Mouse (Mus musculus) CH12.LX (cell line): ENCODE results near the gene Prr14l. TPM values are rescaled to one million over a fixed set of nuclear protein-coding genes. Genes with fewer than 3 reads are reported as not detected.

ENCODE experiments used
- polyA plus RNA-seq: library from polyadenylated mRNA; unstranded; fragments of >175 nt; gene quantifications from 2 replicates; pipeline ENCODE4 v1.2.1, GENCODE M21; 2012; ENCODE audit warnings: low read depth; ENCODE audit not compliant: insufficient read length
- total RNA-seq, 2 experiments: library from RNA; depleted of rRNA; stranded (reverse); fragments of 300-350 nt in 1 of 2; fragments of >200 nt in 1 of 2; gene quantifications; 2 replicates each; pipeline ENCODE4 v1.2.3; 2012 to 2014

Prr14l gene
- total and polyA plus RNA-seq, 3 experiments = 5.4 to 15.6 (median 14.5) TPM

Other genes with a start within 250 kb of the Prr14l start
- 2.2 and 2.6 TPM in 2 replicates for gene Yes1, start 243.1 kb downstream of the Prr14l start, total RNA-seq (2012; rRNA removed)
- gene Yes1, start 243.1 kb downstream of the Prr14l start, total RNA-seq (2014; rRNA removed) = 4.1 and 4.8 TPM in 2 replicates
- 2.0 and 2.4 TPM in 2 replicates for gene Yes1, start 243.1 kb downstream of the Prr14l start, polyA plus RNA-seq
- 45.2 and 48.5 TPM in 2 replicates for gene Pisd, start 68.6 kb downstream of the Prr14l start, total RNA-seq (2012; rRNA removed)
- gene Pisd, start 68.6 kb downstream of the Prr14l start, total RNA-seq (2014; rRNA removed) = 54.4 and 57.1 TPM in 2 replicates
- gene Pisd, start 68.6 kb downstream of the Prr14l start, polyA plus RNA-seq = 52.1 and 54.8 TPM in 2 replicates
- 0.81 TPM in 1 of 2 replicates, not detected in the other for gene Gm20671, start 27.1 kb downstream of the Prr14l start, total RNA-seq (2012; rRNA removed)
- not detected in 2 replicates for gene Gm20671, start 27.1 kb downstream of the Prr14l start, total RNA-seq (2014; rRNA removed)
- not detected in 2 replicates for gene Gm20671, start 27.1 kb downstream of the Prr14l start, polyA plus RNA-seq
- 34.0 and 39.3 TPM in 2 replicates for gene Depdc5, start 9.4 kb upstream of the Prr14l start, total RNA-seq (2012; rRNA removed)
- 18.2 and 21.1 TPM in 2 replicates for gene Depdc5, start 9.4 kb upstream of the Prr14l start, total RNA-seq (2014; rRNA removed)
- gene Depdc5, start 9.4 kb upstream of the Prr14l start, polyA plus RNA-seq = 27.8 and 36.6 TPM in 2 replicates
- gene Ywhah, start 164.6 kb upstream of the Prr14l start, total RNA-seq (2012; rRNA removed) = 63.3 and 78.6 TPM in 2 replicates
- gene Ywhah, start 164.6 kb upstream of the Prr14l start, total RNA-seq (2014; rRNA removed) = 188 and 190 TPM in 2 replicates
- gene Ywhah, start 164.6 kb upstream of the Prr14l start, polyA plus RNA-seq = 320 and 355 TPM in 2 replicates
- gene Slc5a1, start 250.0 kb upstream of the Prr14l start, total RNA-seq (2012; rRNA removed) = 0.29 and 0.38 TPM in 2 replicates
- 0.14 and 0.30 TPM in 2 replicates for gene Slc5a1, start 250.0 kb upstream of the Prr14l start, total RNA-seq (2014; rRNA removed)
- 0.19 and 0.33 TPM in 2 replicates for gene Slc5a1, start 250.0 kb upstream of the Prr14l start, polyA plus RNA-seq